Mouse (Mus musculus) left cerebral cortex, postnatal 36 days (tissue): ENCODE results near the gene Xylb. TPM values are rescaled to one million over a fixed set of nuclear protein-coding genes. Genes with fewer than 3 reads are reported as not detected.

Source experiments
- DNase-seq, 2 experiments: peaks; one replicate each; pipeline ENCODE4 v3.0.0; 2021 to 2022; ENCODE audit warnings: low spot score in 2 of 2, mixed read lengths in 1 of 2
- intact Hi-C: fragments of 180-260 bp; cut with DNase I; formaldehyde crosslinking; loops from one replicate; pipeline ENCODE4 v1.15.1; 2025
- total RNA-seq, 2 experiments: library from RNA; stranded (reverse); gene quantifications; 2 replicates each; pipeline ENCODE4 v1.2.3; 2021

Gene Xylb
- 1 to 10 TPM; 3.9 to 4.0 TPM for total RNA-seq

DNA sequence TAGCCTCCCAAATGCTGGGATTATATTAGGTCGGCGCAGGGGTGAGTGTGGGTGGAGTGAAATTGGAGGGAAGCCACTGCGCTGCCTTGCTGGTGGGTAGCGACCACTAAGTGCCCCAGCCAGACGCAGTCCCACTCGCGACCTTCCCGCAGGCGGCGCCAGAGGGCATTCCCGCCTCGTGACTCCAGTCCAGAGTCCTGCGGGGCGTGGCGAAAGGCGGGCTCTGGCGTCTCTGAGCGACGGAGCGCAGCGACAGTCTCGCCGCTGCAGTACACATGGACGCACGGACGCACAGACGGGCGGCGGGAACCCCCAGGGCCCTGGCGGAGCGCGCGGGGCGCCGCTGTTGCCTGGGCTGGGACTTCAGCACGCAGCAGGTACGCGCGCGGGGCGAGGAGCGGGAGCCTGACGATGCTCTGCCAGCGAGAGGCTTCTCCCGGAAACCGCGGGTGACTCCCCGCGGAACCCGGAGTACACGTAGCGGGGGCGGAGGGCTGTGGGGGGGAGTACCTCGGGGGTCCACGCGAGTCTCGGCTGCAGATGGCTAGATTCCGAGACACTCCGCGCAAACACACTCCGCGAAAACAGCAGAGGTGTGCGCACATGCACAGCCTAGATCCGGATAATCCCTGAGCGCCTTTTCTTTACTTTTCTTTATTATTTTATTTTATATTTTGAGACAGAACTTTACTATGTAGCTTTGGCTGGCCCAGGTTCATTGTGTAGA is at the start of gene Xylb:
Xylb (plus strand) TSS at position 51 of the 727 bp plus-strand sequence.
- DNase-seq = peak; percentile 86 to 88
- intact Hi-C loops = loop anchor here (1.0 to 5.0 kb wide), 3 partner anchors 45 to 200 kb away; partner anchors contain the start of genes Acaa1b, Acvr2b and Gm47289

DNA sequence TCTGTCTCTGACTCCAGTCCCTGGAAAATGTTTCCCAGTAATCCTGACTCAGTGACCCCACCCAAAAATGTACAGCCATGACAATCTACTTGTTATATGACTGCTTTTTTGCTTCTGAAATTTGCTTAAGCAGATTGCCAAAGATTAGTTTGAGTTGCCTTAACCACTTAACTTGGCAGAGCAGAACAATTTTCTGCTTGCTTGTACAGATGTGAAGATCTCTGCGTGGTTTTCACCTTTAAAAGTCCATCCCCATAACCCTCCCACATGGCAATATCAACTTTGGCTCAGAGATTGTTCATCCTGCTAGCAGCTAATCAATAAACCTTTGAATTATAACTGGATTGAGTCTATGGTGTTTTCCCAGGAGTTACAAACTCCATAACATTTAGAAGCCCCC is 48.1 kb upstream of the Xylb start:
- intact Hi-C loops = no loop called here
- DNase-seq = no peak

DNA sequence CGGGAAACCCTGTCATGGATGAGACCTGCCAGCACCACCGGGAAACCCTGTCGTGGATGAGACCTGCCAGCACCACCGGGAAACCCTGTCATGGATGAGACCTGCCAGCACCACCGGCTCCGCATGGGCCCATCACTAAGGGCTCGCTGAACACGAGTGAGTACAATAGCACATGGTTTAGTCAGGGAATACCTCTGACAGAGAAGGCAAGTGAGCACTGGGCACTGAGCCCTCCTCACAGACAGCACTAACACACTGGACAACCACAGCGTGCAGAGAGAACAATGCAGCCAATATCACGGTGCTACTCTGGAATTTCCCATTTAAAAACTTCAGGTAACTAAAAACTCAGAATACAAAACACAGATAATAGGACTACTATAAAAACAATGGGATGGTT is 44.1 kb upstream of the Xylb start:
- intact Hi-C loops = no loop called here
- DNase-seq = no peak

DNA sequence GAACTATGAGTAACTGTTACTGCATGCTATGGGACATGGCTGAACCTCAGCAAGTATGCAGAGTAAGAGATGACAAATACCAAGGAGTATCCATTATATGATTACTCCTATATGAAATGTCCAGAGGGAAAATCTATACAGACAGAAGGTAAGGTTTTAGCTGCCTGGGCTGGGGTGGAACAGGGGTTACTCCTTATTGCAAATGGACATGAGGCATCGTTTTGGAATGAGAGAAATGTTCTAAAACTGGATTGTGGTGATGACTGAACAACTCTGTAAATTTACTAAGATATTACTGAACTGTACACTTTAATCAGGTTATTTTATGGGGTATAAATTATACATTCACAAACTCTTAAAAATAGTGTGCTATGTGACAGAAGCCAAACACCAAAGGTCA is 38.3 kb upstream of the Xylb start:
- DNase-seq = no peak
- intact Hi-C loops = no loop called here

DNA sequence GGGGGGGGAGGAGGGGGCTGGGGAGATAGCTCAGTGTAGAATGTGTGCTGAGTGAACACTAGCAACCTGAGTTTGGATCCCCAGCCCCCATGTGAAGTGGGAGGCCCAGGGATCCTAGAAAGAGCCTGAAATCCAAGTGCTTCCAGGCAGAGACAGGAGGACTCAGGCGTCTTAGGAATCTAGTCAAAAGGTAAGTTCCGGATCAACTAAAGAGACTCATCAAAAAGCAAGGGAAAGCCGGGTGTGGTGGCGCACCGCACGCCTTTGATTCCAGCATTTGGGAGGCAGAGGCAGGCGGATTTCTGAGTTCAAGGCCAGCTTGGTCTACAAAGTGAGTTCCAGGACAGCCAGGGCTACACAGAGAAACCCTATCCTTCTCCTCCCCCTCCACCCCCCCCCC is 36.7 kb upstream of the Xylb start:
- intact Hi-C loops = no loop called here
- DNase-seq = no peak

DNA sequence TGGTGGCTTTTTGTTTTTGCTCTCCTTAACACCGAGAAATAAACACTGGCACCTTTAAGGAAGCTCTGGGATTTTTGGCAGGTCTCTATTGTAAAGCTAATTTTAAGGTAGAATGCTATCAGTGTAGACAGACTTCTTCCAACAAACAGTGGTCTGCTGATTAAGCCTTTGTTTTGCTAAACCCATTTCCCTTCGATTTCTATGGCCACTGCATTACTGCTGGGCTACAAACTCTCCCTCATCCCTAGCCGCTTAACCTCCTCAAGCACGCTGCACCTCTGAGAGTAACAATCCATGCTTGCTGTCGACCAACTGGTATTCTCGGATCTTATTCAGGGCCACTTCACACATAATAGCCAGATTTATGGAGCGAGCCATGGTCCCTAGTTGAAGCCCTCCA is 36.2 kb upstream of the Xylb start:
- intact Hi-C loops = no loop called here
- DNase-seq = no peak

DNA sequence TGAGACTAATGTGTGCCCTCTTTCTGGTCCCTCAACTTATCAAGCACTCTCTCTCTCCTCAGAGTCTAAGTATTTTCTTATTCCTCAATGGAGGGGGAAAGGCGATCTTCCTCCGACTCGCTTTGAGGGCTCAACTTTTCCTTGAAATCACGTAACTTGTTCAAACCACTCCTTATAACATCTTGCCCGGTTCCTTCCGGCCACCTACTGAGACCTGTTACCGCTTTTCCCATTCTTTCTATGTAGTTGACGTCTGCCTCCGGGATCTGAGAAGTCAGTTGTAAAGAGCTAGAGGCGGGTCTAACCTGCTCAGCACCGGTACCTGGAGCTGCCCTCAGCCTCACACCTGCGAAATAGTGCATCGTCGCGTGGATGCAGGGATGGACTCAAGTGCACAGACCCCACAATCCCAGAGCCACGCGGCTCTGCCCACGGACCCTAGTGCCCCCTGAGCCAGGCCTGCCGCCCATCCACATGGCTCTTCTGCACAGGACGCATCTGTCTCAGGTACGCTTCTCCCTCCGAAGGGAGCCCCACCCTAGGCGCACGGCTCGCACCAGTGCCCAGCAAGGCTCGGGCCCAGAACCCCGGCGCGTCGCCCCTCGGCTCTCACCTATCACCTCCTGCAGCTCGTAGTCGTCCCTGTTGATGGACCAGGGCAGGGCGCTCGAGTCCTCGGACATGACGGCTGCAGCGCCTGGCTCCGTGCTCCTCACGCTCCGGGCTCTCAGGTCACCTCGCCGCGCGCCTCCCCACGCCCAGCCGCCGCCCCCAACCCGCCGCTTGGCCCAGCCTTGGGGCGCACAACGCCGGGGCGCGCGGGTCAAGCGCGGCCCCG is 35.6 kb upstream of the Xylb start:
- no peak for DNase-seq

DNA sequence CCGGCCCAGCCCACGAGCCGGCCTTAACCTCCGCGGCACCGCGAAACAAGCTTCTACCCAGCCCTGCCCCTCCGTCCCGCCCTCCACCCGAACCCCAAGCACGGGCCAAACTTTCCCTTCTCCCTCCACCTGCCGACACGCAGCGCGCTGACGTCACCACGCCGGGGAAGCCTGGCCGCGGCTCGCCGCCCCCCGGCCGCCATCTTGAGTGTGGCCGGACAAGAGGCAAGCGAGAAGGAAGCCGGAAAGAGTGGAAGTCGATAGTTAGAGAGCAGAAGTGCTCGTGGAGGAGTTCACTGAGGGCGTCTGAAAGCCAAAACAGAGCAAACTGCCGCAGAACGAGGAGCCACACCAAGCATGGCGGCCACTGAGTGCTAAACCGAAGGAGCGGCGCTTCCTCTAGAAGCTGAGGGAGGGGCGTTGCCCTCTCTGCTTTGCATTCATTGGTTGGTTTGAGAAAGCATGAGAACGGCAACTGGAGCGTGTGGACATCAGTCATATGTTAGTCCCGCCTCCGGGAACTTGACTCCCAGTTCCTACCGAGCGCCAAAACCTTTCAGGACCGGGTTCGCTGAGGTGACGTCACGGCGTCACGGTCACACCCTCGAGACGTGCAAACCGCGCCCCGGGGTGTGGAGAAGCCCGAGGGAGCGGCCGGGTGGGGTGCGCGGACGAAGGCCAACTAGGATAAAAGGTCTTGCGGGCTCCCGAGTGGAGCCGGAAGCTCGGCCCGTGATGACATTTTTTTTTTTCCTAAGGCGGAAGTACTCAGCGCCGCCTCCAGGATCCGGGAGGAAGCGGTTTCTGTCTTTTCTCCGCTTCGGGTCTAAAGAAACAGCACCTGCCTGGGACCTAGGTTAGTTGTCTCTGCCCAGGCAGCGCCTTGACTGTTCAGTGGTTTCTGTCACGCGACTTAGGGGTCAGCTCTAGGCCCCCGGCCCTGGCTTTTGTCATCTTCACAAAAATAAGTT is 34.6 kb upstream of the Xylb start, which contains the start of gene Oxsr1:
Oxsr1 (minus strand) TSS at position 139 of the 971 bp plus-strand sequence.
- peak; percentile 98 to 99 for DNase-seq
- intact Hi-C loops = loop anchor here (2.0 kb wide), 1 partner anchor 18 kb away; the partner anchor contains the start of gene Myd88

More for the DNA sequence above, 35.6 kb upstream of the Xylb start:
- intact Hi-C loops = loop anchor here (2.0 kb wide), 1 partner anchor 19 kb away; the partner anchor contains the start of gene Myd88

DNA sequence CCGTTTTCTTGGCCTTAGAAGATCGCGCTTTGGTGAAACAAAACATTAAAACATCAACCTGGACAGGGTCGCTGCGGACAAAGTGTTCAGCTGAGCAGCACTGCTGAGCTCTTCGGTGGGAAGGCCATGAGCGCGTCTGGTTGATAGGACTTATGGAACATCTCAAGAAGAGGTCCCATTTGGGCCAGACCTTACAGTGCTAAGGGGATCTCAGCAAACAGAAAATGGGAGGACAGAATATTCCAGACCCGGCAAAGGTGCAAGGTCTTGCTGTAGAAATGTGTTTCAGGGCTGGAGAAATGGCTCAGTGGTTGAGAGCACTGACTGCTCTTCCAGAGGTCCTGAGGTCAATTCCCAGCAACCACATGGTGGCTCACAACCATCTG is 33.9 kb upstream of the Xylb start:
- intact Hi-C loops = loop anchor here (2.0 kb wide), 1 partner anchor 18 kb away; the partner anchor contains the start of gene Myd88
- no peak for DNase-seq

DNA sequence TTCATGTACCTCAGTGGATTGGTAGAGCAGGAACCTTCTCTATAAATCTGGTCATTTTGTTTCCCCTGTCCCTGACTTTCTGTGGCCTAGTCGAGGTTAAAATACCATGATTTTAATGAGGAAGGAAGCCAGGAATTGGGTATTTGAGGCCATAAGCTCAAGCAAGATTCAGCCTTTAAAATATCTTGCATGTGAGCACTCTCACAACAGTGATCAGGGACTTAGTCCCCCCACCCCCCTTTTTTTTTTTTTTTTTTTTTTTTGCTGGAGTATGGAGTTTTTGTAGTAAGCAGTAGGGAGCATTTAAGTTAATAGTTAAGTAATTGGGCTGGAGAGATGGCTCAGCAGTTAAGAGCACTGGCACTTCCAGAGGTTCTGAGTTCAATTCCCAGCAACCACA is 33.1 kb upstream of the Xylb start:
- intact Hi-C loops = no loop called here
- no peak for DNase-seq

DNA sequence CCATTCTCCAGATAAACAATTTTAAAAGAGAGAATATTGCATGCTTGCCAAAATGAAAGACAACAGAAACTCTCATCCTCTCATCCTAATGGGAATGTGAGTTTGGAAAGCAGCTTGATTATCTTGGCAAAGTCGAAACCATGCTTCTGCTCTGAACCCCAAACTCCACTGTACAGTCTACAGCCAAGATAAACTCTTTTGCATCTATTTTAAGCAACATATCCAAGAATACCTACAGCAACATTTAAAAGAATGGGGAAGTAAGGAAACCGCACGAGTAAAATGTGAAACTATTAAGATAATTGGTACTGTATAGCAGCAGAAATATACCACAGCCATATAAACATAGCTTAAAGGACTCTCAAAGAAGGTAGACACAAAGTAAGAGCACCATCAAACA is 28.7 kb upstream of the Xylb start:
- intact Hi-C loops = no loop called here

DNA sequence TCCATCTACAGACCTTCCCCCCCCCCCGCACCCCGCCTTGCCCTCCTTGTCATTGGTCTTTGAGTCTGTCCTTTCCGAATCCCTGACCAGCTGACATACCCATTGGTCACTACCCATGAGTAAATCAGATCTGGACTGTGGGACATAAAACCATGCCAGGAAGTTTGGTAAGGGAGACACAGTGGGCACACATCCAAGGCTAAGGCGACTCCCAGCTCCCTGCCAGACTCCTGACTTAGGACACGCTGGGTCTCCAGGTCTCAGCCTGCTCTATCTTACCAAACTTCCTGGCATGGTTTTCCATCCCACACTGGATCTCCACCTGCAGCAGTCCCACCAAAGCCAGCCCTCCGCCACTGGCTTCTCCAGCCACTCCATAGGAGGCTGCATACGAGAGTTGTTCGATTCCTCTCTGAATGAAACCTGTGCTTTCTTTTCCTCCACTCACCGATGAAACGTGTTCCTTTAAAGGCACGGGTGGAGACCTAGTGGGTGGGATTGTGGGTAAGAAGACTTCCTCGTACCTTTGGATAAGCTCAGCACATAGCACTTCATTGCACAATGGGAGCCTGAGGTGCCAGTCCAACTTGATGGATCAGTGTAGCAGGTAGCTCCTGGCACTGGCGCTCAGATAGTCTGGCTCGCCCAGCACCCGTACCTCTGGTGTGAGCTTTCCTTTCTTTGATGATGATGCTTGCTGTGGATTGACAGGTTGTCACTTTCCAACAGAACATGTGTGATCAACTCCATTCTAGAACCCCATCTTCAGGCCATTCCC is 26.8 kb upstream of the Xylb start:
- intact Hi-C loops = no loop called here
- DNase-seq = no peak

More for the DNA sequence above, 28.7 kb upstream of the Xylb start:
- no peak for DNase-seq

DNA sequence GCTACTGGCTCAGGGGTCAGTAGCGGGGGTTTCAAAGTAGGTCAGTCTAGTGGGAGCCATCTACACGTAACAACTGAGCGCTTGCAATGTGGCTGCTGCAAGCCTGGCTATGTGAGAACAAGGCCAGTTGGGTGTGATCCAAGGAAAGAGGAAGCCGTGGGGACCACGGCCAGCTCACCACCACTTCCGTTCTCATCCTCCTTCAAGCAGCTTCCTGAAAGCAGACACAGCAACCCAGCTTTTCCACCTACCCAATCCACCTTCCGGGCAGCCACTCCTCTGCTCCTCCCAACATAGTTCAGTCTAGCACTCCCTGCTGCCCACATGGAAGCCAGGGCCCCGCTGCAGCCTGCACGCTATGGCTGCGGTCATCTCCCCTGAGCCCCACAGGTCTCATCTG is 22.9 kb upstream of the Xylb start:
- intact Hi-C loops = no loop called here
- peak; percentile 35 to 39 for DNase-seq

DNA sequence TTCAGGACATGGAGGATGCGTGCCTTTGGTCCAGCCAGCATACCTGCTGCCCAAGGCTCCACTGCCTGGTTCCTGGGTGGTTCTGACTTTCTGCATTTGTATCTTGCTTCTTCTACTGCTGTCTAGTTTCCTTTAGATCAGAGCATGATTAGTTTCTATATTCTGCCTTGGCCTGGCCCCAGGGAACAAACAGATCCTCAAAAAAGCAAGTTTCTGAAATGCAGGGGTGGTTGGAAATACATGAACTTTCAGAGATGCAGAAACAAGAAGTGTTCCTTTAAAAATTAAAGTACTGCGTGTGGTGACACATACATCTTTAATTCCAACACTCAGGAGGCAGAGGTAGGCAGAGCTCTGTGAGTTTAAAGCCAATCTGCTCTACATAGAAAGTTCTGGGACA is 22.3 kb upstream of the Xylb start:
- DNase-seq = peak; percentile 34 to 42
- intact Hi-C loops = no loop called here

DNA sequence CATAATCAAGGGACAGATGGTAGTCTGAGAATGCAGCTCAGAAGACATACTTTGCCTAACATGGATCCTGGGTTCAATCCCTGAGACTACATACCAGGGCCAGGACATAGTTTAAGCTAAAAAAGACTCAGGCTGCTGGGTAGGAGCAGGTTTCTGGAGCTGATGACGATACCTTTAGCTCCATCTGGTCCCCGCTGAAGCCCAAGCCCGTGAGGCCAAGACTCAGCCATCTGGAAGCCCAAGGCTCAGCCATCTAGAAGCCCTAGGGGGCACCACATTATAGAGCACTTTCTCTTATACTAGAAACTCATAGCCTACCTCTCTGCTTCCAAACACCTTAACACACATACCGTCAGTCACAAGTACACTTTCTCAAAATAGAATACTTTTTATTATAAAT is 21.6 kb upstream of the Xylb start:
- intact Hi-C loops = no loop called here
- no peak for DNase-seq

DNA sequence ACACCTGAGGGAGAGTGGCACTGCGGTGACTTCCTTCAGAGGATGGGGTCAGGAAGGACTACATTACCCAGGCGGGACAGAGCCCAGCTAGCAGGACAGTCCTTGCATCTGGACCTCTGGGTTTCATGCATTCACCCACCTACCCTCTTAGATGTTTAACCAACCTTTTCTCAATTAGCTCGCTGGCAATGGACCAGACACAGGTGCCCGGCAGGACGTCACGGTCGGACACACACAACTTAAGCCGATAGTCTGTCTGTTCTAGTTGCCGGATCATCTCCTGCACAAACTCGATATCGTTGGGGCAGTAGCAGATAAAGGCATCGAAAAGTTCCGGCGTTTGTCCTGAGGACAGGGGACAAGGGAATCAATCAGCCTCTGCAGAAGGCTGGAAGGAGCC is 19.3 kb upstream of the Xylb start:
- intact Hi-C loops = no loop called here
- DNase-seq = no peak

DNA sequence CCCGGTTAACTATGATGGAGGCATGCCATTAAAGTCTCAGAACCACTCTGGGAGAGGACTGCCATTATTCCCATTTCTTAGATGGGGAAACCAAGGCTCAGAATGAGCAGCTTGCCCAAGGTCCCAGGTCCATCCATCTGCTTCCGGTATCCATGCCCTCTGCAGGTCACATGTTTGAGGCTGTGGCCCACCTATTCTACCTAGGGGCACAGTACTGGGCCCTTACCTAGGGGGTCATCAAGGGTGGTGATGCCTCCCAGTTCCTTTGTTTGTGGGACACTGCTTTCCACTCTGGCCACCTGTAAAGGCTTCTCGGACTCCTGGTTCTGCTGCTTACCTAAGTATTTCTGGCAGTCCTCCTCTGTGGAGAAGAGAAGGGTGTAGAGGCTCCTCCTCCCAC is 18.8 kb upstream of the Xylb start:
- intact Hi-C loops = no loop called here
- no peak for DNase-seq

DNA sequence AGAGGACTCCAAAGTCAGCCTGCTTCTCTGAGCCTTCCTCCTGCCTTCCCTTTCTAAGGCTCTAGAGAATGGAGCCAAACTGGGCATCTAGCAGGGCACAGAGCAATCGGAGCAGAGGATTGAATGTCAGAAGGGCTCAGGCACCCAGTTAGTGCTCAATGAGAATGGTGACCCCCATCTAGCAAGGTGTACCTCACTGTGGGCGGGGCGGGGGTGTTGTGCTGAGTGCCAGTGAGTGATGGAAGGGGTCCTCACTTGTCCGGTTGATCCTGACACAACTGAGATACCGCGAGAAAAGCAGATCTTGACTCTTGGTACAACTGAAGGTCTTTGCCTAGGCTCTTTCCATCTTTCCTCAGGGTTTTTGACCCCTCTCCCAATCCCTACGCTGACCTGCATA is 18.1 kb upstream of the Xylb start:
- no peak for DNase-seq
- intact Hi-C loops = no loop called here
